Mouse (Mus musculus): ENCODE data around the gene Tomm7.

GRCm38 (mm10) chr5:23858001-23858400 lies 14.0 kb upstream of the Tomm7 start:
- TF ChIP-seq E2F4 (IDR thresholded peaks at IDR 0.05; ENCODE audit: insufficient replicate concordance, low read depth, low read length): no peak
- no peak for TF ChIP-seq CHD2 (IDR thresholded peaks at IDR 0.05; ENCODE audit: low read length)
- TF ChIP-seq CTCF (conservative IDR thresholded peaks at IDR 0.05 in 1 of 2, IDR thresholded peaks at IDR 0.05 in 1 of 2; ENCODE audit: low read depth in 2 of 2, low read length in 2 of 2): no peak

Data from CH12.LX (cell line).